Mouse (Mus musculus): ENCODE measurements around the gene Otx1. TPM values are rescaled to one million over a fixed set of nuclear protein-coding genes. Genes with fewer than 3 reads are reported as not detected.

Otx1 gene
- not detected in 2 replicates for polyA plus RNA-seq (2012; rRNA removed)

DNA sequence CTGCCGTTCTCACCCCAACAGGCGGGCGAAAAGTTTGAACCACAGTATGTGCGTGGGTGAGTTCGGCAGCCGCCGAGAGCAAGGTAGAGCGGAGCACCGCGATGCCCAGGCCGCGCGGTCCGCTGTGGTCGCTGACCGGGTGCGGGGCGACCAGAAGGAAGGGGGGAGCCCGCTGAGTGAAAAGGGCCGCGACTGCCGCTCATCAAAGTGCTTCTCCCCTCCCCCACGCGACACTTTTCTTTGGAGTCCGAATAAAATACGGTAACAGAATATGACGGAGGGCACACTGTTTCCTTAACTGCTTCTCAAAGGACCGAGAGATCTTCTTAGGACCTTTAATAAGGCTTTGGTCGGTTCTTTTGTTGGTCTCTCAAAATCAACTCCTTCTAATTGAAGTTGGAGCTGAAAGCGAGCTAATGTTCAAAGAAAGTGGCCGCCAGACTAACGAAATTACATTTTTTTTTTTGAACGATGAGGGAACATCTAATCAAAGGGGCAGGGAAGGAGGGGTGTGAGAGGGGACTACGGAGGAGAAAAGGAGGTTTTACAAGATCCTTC, at the start of gene Otx1:
TSS of gene Otx1 (minus strand) at position 115 of the 558 bp plus-strand sequence.
- Histone ChIP-seq H3K27me3 (ENCODE audit: control insufficient read depth, insufficient read depth, low read length) (peaks cover 69% of the 10 kb centered on the region), H3K36me3 (ENCODE audit: control insufficient read depth, insufficient read depth, low read length) (peaks cover 5% of the 10 kb centered on the region; the same call in 1 of the 2 replicates), H3K4me1 (ENCODE audit: control insufficient read depth, insufficient read depth, insufficient read length, low read length) (peaks cover 10% of the 10 kb centered on the region), H3K27ac (ENCODE audit: insufficient read depth, low read depth, low read length) (no peak within 1 kb of the TSS), H3K4me3 (ENCODE audit: low read depth, low read length) (peak within 1 kb of the TSS; percentile 64)
- WGBS, result 2% methylated on average over 34 of the region's 34 CpGs
- TF ChIP-seq POLR2A (IDR thresholded peaks at IDR 0.05; ENCODE audit: low read depth, low read length), result no peak
- no peak for TF ChIP-seq CTCF (IDR thresholded peaks at IDR 0.05; ENCODE audit: extremely low read depth, insufficient read length, insufficient replicate concordance, low read depth, low read length)

DNA sequence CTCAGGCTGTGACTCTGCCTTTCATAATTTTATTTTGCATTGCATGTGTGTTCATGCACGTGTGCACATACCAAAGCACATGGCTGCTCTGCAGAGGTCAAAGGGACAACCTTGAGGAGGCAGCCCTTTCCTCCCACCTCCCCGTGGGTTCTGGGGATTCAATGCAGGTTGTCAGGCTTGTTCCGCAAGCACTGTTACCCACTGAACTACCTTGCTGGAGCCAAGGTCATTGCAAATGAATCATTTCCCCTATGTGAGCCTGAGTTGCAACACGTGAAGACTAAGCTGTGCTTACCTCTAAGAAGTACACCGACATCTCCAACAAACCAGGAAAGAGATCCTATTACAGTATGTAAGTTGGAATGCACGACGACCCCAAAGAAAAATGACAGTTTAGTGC, 48.2 kb upstream of the Otx1 start:
- Histone ChIP-seq H3K4me1 (ENCODE audit: control insufficient read depth, insufficient read depth, insufficient read length, low read length) (no peaks in the 10 kb centered on the region), H3K27ac (ENCODE audit: insufficient read depth, low read depth, low read length) (no peak overlapping the region), H3K27me3 (ENCODE audit: control insufficient read depth, insufficient read depth, low read length) (no peaks in the 10 kb centered on the region), H3K4me3 (ENCODE audit: low read depth, low read length) (no peak overlapping the region), H3K36me3 (ENCODE audit: control insufficient read depth, insufficient read depth, low read length) (peaks cover 5% of the 10 kb centered on the region; the same call in 1 of the 2 replicates)
- WGBS, result 80% methylated on average over 7 of the region's 7 CpGs
- TF ChIP-seq POLR2A (IDR thresholded peaks at IDR 0.05; ENCODE audit: low read depth, low read length), result no peak

DNA sequence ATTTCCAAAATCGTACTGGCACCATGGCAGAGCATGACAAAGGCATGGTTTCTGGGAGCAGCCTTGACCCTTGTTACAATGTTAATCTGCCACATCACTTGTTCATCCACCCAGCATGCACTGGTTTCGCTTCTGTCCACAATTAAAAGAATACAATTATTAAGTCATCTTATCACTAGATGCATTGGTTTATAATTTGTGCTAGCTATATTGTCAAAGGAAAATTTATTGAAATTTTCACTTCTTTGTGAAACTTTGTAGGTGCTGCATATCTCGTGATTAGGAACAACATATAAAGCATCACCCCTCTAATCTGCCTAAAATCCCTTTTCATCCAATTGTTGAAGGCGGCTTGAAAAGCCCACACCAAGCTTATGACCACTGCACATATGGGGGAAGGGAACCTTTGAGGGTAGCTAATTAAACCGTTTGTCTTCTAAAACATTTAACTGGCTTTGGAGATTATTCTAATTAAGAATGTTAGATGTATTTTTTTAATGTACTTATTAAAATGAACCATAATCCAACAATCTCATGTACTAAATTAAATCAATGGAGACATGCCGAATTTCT, 37.2 kb upstream of the Otx1 start:
- Histone ChIP-seq H3K4me1 (ENCODE audit: control insufficient read depth, insufficient read depth, insufficient read length, low read length) (no peaks in the 10 kb centered on the region), H3K27me3 (ENCODE audit: control insufficient read depth, insufficient read depth, low read length) (no peaks in the 10 kb centered on the region), H3K27ac (ENCODE audit: insufficient read depth, low read depth, low read length) (no peak overlapping the region), H3K4me3 (ENCODE audit: low read depth, low read length) (no peak overlapping the region), H3K36me3 (ENCODE audit: control insufficient read depth, insufficient read depth, low read length) (0 out of 2 replicates have a peak, but pooled peaks cover 1% of the 10 kb centered on the region)
- TF ChIP-seq POLR2A (IDR thresholded peaks at IDR 0.05; ENCODE audit: low read depth, low read length) (no peak), CTCF (IDR thresholded peaks at IDR 0.05; ENCODE audit: extremely low read depth, insufficient read length, insufficient replicate concordance, low read depth, low read length) (no peak)
- WGBS, result 87% methylated on average over 6 of the region's 6 CpGs

DNA sequence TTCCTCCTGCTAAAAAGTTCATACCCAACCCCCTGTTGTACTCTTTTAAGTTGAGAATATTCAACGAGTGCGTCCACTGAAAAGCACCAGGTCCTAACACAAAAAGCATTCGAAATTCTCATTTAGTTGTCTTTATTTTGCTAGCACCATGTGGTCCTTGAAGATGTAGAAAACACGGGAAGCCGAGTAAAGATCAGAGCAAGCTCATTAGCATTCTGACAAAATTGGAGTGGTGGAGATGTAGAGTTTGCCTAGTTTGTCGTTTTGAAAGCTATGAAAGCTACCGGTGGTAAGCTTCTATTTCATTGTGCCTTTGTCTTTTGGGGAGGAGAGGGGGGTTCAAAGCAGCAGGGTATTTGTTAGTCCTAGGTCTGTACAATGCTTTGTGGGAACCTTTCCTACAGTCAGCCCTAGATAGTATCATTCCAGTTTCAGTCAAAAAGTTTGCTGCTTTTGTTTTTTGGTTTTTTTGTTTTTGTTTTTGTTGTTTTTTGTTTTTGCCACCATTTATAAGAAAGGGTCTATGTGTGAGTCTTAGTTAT, 31.9 kb upstream of the Otx1 start:
- H3K4me3 ChIP-seq (ENCODE audit: low read depth, low read length), result no peak overlapping the region
- 71% methylated on average over 7 of the region's 7 CpGs for WGBS
- no peak for TF ChIP-seq CTCF (IDR thresholded peaks at IDR 0.05; ENCODE audit: extremely low read depth, insufficient read length, insufficient replicate concordance, low read depth, low read length)
- no peak for TF ChIP-seq POLR2A (IDR thresholded peaks at IDR 0.05; ENCODE audit: low read depth, low read length)
- H3K4me1 ChIP-seq (ENCODE audit: control insufficient read depth, insufficient read depth, insufficient read length, low read length), result no peaks in the 10 kb centered on the region
- 0 out of 2 replicates have a peak, but pooled peaks cover 1% of the 10 kb centered on the region for H3K36me3 ChIP-seq (ENCODE audit: control insufficient read depth, insufficient read depth, low read length)
- no peak overlapping the region for H3K27ac ChIP-seq (ENCODE audit: insufficient read depth, low read depth, low read length)
- H3K27me3 ChIP-seq (ENCODE audit: control insufficient read depth, insufficient read depth, low read length), result no peaks in the 10 kb centered on the region

DNA sequence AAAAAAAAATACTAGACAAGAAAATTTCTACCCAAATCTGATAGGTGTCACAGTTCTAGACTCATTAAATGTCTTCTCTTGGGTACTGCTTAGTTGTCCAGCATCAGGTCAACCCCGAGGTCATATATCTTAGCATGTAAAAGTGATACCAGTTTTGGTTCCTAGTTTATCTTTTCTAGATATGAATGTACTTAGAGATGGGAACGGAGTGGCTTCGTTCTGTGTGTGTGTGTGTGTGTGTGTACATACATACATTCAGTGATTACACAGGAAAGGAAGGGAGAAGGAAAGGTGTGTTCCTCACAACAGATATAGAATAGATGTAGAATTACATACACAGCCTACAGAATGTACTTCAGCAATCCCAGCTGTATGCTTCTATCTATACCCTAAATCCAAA, 30.9 kb upstream of the Otx1 start:
- TF ChIP-seq POLR2A (IDR thresholded peaks at IDR 0.05; ENCODE audit: low read depth, low read length) (no peak), CTCF (IDR thresholded peaks at IDR 0.05; ENCODE audit: extremely low read depth, insufficient read length, insufficient replicate concordance, low read depth, low read length) (no peak)
- Histone ChIP-seq H3K36me3 (ENCODE audit: control insufficient read depth, insufficient read depth, low read length) (0 out of 2 replicates have a peak, but pooled peaks cover 1% of the 10 kb centered on the region), H3K27ac (ENCODE audit: insufficient read depth, low read depth, low read length) (no peak overlapping the region), H3K4me1 (ENCODE audit: control insufficient read depth, insufficient read depth, insufficient read length, low read length) (no peaks in the 10 kb centered on the region), H3K4me3 (ENCODE audit: low read depth, low read length) (no peak overlapping the region), H3K27me3 (ENCODE audit: control insufficient read depth, insufficient read depth, low read length) (no peaks in the 10 kb centered on the region)
- WGBS, result 87% methylated on average over 3 of the region's 3 CpGs

DNA sequence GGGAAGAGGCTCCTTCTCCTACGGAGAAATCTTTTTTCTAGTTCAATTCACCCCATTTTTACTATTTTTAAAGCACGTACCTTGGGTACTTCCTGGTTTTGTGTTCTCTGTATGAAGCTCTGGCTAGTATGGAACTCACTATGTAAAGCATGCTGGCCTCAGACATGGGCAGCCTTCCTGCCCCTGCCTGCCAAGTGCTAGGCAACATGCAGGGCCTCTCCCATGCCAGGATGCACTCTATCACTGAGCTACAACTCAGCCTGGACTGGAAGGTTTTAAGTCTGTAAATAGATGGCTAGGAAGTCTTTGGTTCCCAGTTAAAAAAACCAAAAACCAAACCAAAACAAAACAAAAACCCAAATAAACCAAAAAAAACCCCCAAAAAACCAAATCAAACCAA, 17.9 kb upstream of the Otx1 start:
- H3K4me1 ChIP-seq (ENCODE audit: control insufficient read depth, insufficient read depth, insufficient read length, low read length), result no peaks in the 10 kb centered on the region
- no peak for TF ChIP-seq POLR2A (IDR thresholded peaks at IDR 0.05; ENCODE audit: low read depth, low read length)
- TF ChIP-seq CTCF (IDR thresholded peaks at IDR 0.05; ENCODE audit: extremely low read depth, insufficient read length, insufficient replicate concordance, low read depth, low read length), result no peak
- no peak overlapping the region for H3K4me3 ChIP-seq (ENCODE audit: low read depth, low read length)
- H3K27ac ChIP-seq (ENCODE audit: insufficient read depth, low read depth, low read length), result no peak overlapping the region
- H3K27me3 ChIP-seq (ENCODE audit: control insufficient read depth, insufficient read depth, low read length), result no peaks in the 10 kb centered on the region
- WGBS, result 92% methylated on average over 2 of the region's 2 CpGs
- no peaks in the 10 kb centered on the region for H3K36me3 ChIP-seq (ENCODE audit: control insufficient read depth, insufficient read depth, low read length)

DNA sequence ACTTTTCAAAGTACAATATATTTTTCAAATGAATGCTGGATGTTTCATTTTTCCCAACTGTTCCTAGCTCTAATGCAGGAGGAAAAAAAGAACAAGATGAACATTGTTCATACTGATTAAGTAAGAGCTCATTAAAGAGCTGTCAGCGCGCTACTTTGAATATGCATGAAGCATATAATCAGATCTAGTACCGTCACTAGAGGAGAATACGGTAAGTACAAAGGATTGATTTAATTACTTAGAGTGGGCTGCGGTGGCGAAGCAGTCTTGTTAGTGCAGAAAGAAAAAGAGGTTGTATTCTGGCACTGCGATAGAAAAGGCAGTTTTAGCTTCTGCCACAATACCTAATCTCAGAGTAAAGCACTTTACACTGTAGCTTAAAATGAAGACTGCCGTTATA, 14.7 kb upstream of the Otx1 start:
- Histone ChIP-seq H3K27me3 (ENCODE audit: control insufficient read depth, insufficient read depth, low read length) (no peaks in the 10 kb centered on the region), H3K4me1 (ENCODE audit: control insufficient read depth, insufficient read depth, insufficient read length, low read length) (no peaks in the 10 kb centered on the region), H3K4me3 (ENCODE audit: low read depth, low read length) (no peak overlapping the region), H3K36me3 (ENCODE audit: control insufficient read depth, insufficient read depth, low read length) (no peaks in the 10 kb centered on the region), H3K27ac (ENCODE audit: insufficient read depth, low read depth, low read length) (no peak overlapping the region)
- TF ChIP-seq CTCF (IDR thresholded peaks at IDR 0.05; ENCODE audit: extremely low read depth, insufficient read length, insufficient replicate concordance, low read depth, low read length) (no peak), POLR2A (IDR thresholded peaks at IDR 0.05; ENCODE audit: low read depth, low read length) (no peak)
- 92% methylated on average over 8 of the region's 8 CpGs for WGBS
